Mouse (Mus musculus): Measurements from ENCODE around the gene Nmt2. TPM values are rescaled to one million over a fixed set of nuclear protein-coding genes. Genes with fewer than 3 reads are reported as not detected.

Gene Nmt2
- 7.4 and 7.9 TPM in 2 replicates for polyA plus RNA-seq (2012; ENCODE audit: low replicate concordance)

GRCm38 (mm10) chr2:3283602-3284472 is at the start of gene Nmt2:
TSS of gene Nmt2 (plus strand) at chr2:3284212.

GRCm38 (mm10) chr2:3332484-3333242 is 48.7 kb downstream of the Nmt2 start, which contains the start of gene Rpp38:
TSS of gene Rpp38 (minus strand) at chr2:3332643.

GRCm38 (mm10) chr2:3335611-3336301 is 51.7 kb downstream of the Nmt2 start, which contains the start of gene Acbd7:
TSS of gene Acbd7 (plus strand) at chr2:3336168.

Other genes with a start within 250 kb of the Nmt2 start
- 0.11 and 0.89 TPM in 2 replicates for gene Fam171a1, start 170.0 kb upstream of the Nmt2 start, polyA plus RNA-seq (2012; ENCODE audit: low replicate concordance)
- 0.31 and 1.8 TPM in 2 replicates for gene Rpp38, start 48.4 kb downstream of the Nmt2 start, polyA plus RNA-seq (2012; ENCODE audit: low replicate concordance)
- gene Acbd7, start 52.0 kb downstream of the Nmt2 start, polyA plus RNA-seq (2012; ENCODE audit: low replicate concordance): not detected in 2 replicates
- not detected in 2 replicates for gene Olah, start 113.0 kb downstream of the Nmt2 start, polyA plus RNA-seq (2012; ENCODE audit: low replicate concordance)
- gene Meig1, start 138.4 kb downstream of the Nmt2 start, polyA plus RNA-seq (2012; ENCODE audit: low replicate concordance): not detected in 2 replicates
- 2.8 and 4.3 TPM in 2 replicates for gene Dclre1c, start 139.9 kb downstream of the Nmt2 start, polyA plus RNA-seq (2012; ENCODE audit: low replicate concordance)
- 0.30 and 0.99 TPM in 2 replicates for gene Suv39h2, start 190.8 kb downstream of the Nmt2 start, polyA plus RNA-seq (2012; ENCODE audit: low replicate concordance)
- 1.4 and 1.5 TPM in 2 replicates for gene Gm45902, start 228.6 kb downstream of the Nmt2 start, polyA plus RNA-seq (2012; ENCODE audit: low replicate concordance)
- 3.3 and 8.1 TPM in 2 replicates for gene Hspa14, start 228.6 kb downstream of the Nmt2 start, polyA plus RNA-seq (2012; ENCODE audit: low replicate concordance)
- 0.12 and 0.20 TPM in 2 replicates for gene Cdnf, start 228.8 kb downstream of the Nmt2 start, polyA plus RNA-seq (2012; ENCODE audit: low replicate concordance)